Mouse (Mus musculus) heart, embryonic 12.5 days (tissue): ENCODE measurements around the gene Smim20. TPM values are rescaled to one million over a fixed set of nuclear protein-coding genes. Genes with fewer than 3 reads are reported as not detected.

ENCODE experiments used
- ATAC-seq: fragments of 200-750 bp; cut with Nextera tagmentation; 2 replicates; pipeline ENCODE4 v1.8.0; 2017; ENCODE audit warnings: moderate TSS enrichment, moderate library complexity; ENCODE audit not compliant: insufficient number of reproducible peaks, low FRiP score
- H3K27ac ChIP-seq: fragments of 300-500 bp; sonication (generic); 2 replicates; pipeline ENCODE4 v1.5.1; 2016; ENCODE audit warnings: mild to moderate bottlenecking, moderate library complexity; ENCODE audit not compliant: poor library complexity, severe bottlenecking
- H3K27me3 ChIP-seq: fragments of 300-500 bp; sonication (generic); replicated peaks from 2 replicates; pipeline ENCODE4 v1.6.1; 2016; ENCODE audit warnings: mild to moderate bottlenecking, moderate library complexity
- H3K36me3 ChIP-seq: fragments of 300-500 bp; sonication (generic); 2 replicates; pipeline ENCODE4 v1.6.1; 2016; ENCODE audit warnings: mild to moderate bottlenecking, moderate library complexity
- H3K4me1 ChIP-seq: fragments of 300-500 bp; sonication (generic); replicated peaks from 2 replicates; pipeline ENCODE4 v1.6.1; 2016; ENCODE audit warnings: mild to moderate bottlenecking
- H3K4me2 ChIP-seq: fragments of 300-500 bp; sonication (generic); 2 replicates; pipeline ENCODE4 v1.6.1; 2016; ENCODE audit warnings: mild to moderate bottlenecking, moderate library complexity
- H3K4me3 ChIP-seq: fragments of 300-500 bp; sonication (generic); 2 replicates; pipeline ENCODE4 v1.5.1; 2016; ENCODE audit warnings: mild to moderate bottlenecking
- H3K9ac ChIP-seq: fragments of 300-500 bp; sonication (generic); 2 replicates; pipeline ENCODE4 v1.6.1; 2016; ENCODE audit warnings: mild to moderate bottlenecking, moderate library complexity
- H3K9me3 ChIP-seq: fragments of 300-500 bp; sonication (generic); replicated peaks from 2 replicates; pipeline ENCODE4 v1.6.1; 2016; ENCODE audit warnings: mild to moderate bottlenecking, moderate library complexity
- WGBS: fragments of 180-500 bp; shearing (Covaris S2); methylation state at CpG from one replicate; pipeline ENCODE4 v1.1.7; 2016; 5-methylcytosine and 5-hydroxymethylcytosine counted together
- polyA plus RNA-seq: library from polyadenylated mRNA; unstranded; fragments of >200 nt; fragmentation: Nextera tagmentation; extraction: Ambion mirVana; gene quantifications from 2 replicates; pipeline ENCODE4 v1.2.1, GENCODE M21; 2016

The Smim20 gene
- polyA plus RNA-seq, 1 experiment from 2014 or later: 153 TPM

- ATAC-seq: no peak
- no peaks in the 10 kb centered on the region for H3K27me3 ChIP-seq
- no peak overlapping the region for H3K4me2 ChIP-seq
- no peaks in the 10 kb centered on the region for H3K36me3 ChIP-seq
- H3K4me1 ChIP-seq: no peaks in the 10 kb centered on the region; the same call in 1 of the 2 replicates
- H3K9ac ChIP-seq: no peak overlapping the region
- no peaks in the 10 kb centered on the region for H3K9me3 ChIP-seq
- WGBS: 63% methylated on average over 5 of the region's 5 CpGs
- no peak overlapping the region for H3K4me3 ChIP-seq
- no peak overlapping the region for H3K27ac ChIP-seq
These were observed 40.6 kb downstream of the Smim20 start for GRCm38 (mm10) chr5:53307437-53307836.

GRCm38 (mm10) chr5:53314404-53315167 lies 47.7 kb downstream of the Smim20 start:
- ATAC-seq: no peak
- Histone ChIP-seq H3K27ac (no peak overlapping the region), H3K27me3 (no peaks in the 10 kb centered on the region), H3K4me1 (0 out of 2 replicates have a peak, but pooled peaks cover 3% of the 10 kb centered on the region), H3K36me3 (no peaks in the 10 kb centered on the region), H3K9ac (no peak overlapping the region), H3K4me2 (no peak overlapping the region), H3K4me3 (no peak overlapping the region), H3K9me3 (no peaks in the 10 kb centered on the region)
- WGBS: 74% methylated on average over 13 of the region's 13 CpGs

- no peak overlapping the region for H3K9ac ChIP-seq
- no peaks in the 10 kb centered on the region for H3K27me3 ChIP-seq
- no peaks in the 10 kb centered on the region for H3K36me3 ChIP-seq
- H3K4me1 ChIP-seq: 0 out of 2 replicates have a peak, but pooled peaks cover 3% of the 10 kb centered on the region
- H3K9me3 ChIP-seq: no peaks in the 10 kb centered on the region
- H3K4me3 ChIP-seq: no peak overlapping the region
- ATAC-seq: no peak
- H3K27ac ChIP-seq: no peak overlapping the region
- no peak overlapping the region for H3K4me2 ChIP-seq
- 58% methylated on average over 2 of the region's 2 CpGs for WGBS
These were observed 48.9 kb downstream of the Smim20 start for GRCm38 (mm10) chr5:53315829-53316228.

GRCm38 (mm10) chr5:53317396-53317795 lies 50.5 kb downstream of the Smim20 start:
- H3K9me3 ChIP-seq: no peaks in the 10 kb centered on the region
- H3K4me2 ChIP-seq: no peak overlapping the region
- WGBS: 71% methylated on average over 3 of the region's 3 CpGs
- H3K27ac ChIP-seq: no peak overlapping the region
- no peak overlapping the region for H3K4me3 ChIP-seq
- H3K4me1 ChIP-seq: peaks cover 3% of the 10 kb centered on the region; the same call in 1 of the 2 replicates
- no peaks in the 10 kb centered on the region for H3K36me3 ChIP-seq
- no peak for ATAC-seq
- H3K27me3 ChIP-seq: no peaks in the 10 kb centered on the region
- no peak overlapping the region for H3K9ac ChIP-seq

GRCm38 (mm10) chr5:53317885-53318466 lies 51.1 kb downstream of the Smim20 start:
- no peak for ATAC-seq
- Histone ChIP-seq H3K36me3 (no peaks in the 10 kb centered on the region), H3K4me3 (no peak overlapping the region), H3K27me3 (no peaks in the 10 kb centered on the region), H3K9ac (no peak overlapping the region), H3K27ac (no peak overlapping the region), H3K4me2 (no peak overlapping the region), H3K9me3 (no peaks in the 10 kb centered on the region), H3K4me1 (peaks cover 9% of the 10 kb centered on the region; the same call in 1 of the 2 replicates)
- 60% methylated on average over 7 of the region's 7 CpGs for WGBS

GRCm38 (mm10) chr5:53320331-53320730 lies 53.4 kb downstream of the Smim20 start:
- no peak overlapping the region for H3K9ac ChIP-seq

GRCm38 (mm10) chr5:53321901-53322300 lies 55.0 kb downstream of the Smim20 start:
- H3K27ac ChIP-seq: no peak overlapping the region
- H3K4me3 ChIP-seq: no peak overlapping the region
- H3K36me3 ChIP-seq: no peaks in the 10 kb centered on the region
- H3K27me3 ChIP-seq: 0 out of 2 replicates have a peak, but pooled peaks cover 10% of the 10 kb centered on the region
- H3K9me3 ChIP-seq: no peaks in the 10 kb centered on the region
- H3K9ac ChIP-seq: no peak overlapping the region
- WGBS: 91% methylated on average over 9 of the region's 9 CpGs
- peaks cover 13% of the 10 kb centered on the region; the same call in 1 of the 2 replicates for H3K4me1 ChIP-seq
- no peak for ATAC-seq
- no peak overlapping the region for H3K4me2 ChIP-seq

More at GRCm38 (mm10) chr5:53320331-53320730, 53.4 kb downstream of the Smim20 start:
- Histone ChIP-seq H3K36me3 (no peaks in the 10 kb centered on the region), H3K4me1 (peaks cover 13% of the 10 kb centered on the region; the same call in 1 of the 2 replicates), H3K27me3 (0 out of 2 replicates have a peak, but pooled peaks cover 10% of the 10 kb centered on the region), H3K27ac (no peak overlapping the region), H3K9me3 (no peaks in the 10 kb centered on the region), H3K4me3 (no peak overlapping the region), H3K4me2 (no peak overlapping the region)
- WGBS: 68% methylated on average over 3 of the region's 3 CpGs
- ATAC-seq: no peak

GRCm38 (mm10) chr5:53322471-53322870 lies 55.6 kb downstream of the Smim20 start:
- no peaks in the 10 kb centered on the region for H3K9me3 ChIP-seq
- H3K4me1 ChIP-seq: peaks cover 13% of the 10 kb centered on the region; the same call in 1 of the 2 replicates
- H3K4me3 ChIP-seq: no peak overlapping the region
- ATAC-seq: no peak
- no peaks in the 10 kb centered on the region for H3K36me3 ChIP-seq
- WGBS: 70% methylated on average over 11 of the region's 11 CpGs
- 0 out of 2 replicates have a peak overlapping the region, but pooled peaks have one; percentile 22 for H3K4me2 ChIP-seq
- no peak overlapping the region for H3K27ac ChIP-seq
- no peak overlapping the region for H3K9ac ChIP-seq
- H3K27me3 ChIP-seq: 0 out of 2 replicates have a peak, but pooled peaks cover 10% of the 10 kb centered on the region

- Histone ChIP-seq H3K4me1 (peaks cover 10% of the 10 kb centered on the region; the same call in 1 of the 2 replicates), H3K9ac (no peak overlapping the region), H3K4me2 (peak overlapping the region; percentile 22; the same call in 1 of the 2 replicates), H3K36me3 (no peaks in the 10 kb centered on the region), H3K9me3 (no peaks in the 10 kb centered on the region), H3K27ac (no peak overlapping the region), H3K4me3 (no peak overlapping the region), H3K27me3 (0 out of 2 replicates have a peak, but pooled peaks cover 10% of the 10 kb centered on the region)
- WGBS: 22% methylated on average over 7 of the region's 7 CpGs
- ATAC-seq: no peak
These were observed 56.2 kb downstream of the Smim20 start for GRCm38 (mm10) chr5:53323121-53323520.

- Histone ChIP-seq H3K4me1 (peaks cover 10% of the 10 kb centered on the region; the same call in 1 of the 2 replicates), H3K9me3 (no peaks in the 10 kb centered on the region), H3K4me2 (no peak overlapping the region), H3K9ac (no peak overlapping the region), H3K4me3 (no peak overlapping the region), H3K27me3 (0 out of 2 replicates have a peak, but pooled peaks cover 10% of the 10 kb centered on the region), H3K36me3 (no peaks in the 10 kb centered on the region), H3K27ac (no peak overlapping the region)
- 66% methylated on average over 3 of the region's 3 CpGs for WGBS
- no peak for ATAC-seq
These were observed 57.4 kb downstream of the Smim20 start for GRCm38 (mm10) chr5:53324256-53324655.

GRCm38 (mm10) chr5:53324791-53325190 lies 57.9 kb downstream of the Smim20 start:
- Histone ChIP-seq H3K36me3 (no peaks in the 10 kb centered on the region), H3K9ac (no peak overlapping the region), H3K9me3 (no peaks in the 10 kb centered on the region), H3K27me3 (0 out of 2 replicates have a peak, but pooled peaks cover 10% of the 10 kb centered on the region), H3K4me3 (no peak overlapping the region), H3K27ac (no peak overlapping the region), H3K4me1 (peaks cover 10% of the 10 kb centered on the region; the same call in 1 of the 2 replicates), H3K4me2 (no peak overlapping the region)
- ATAC-seq: no peak
- WGBS: 60% methylated on average over 6 of the region's 6 CpGs
